Mouse (Mus musculus): Measurements from ENCODE around the gene Cabp2. TPM values are rescaled to one million over a fixed set of nuclear protein-coding genes. Genes with fewer than 3 reads are reported as not detected.
"Not testable (repeated sequence)": the region's sequence is repeated elsewhere in the genome, so short reads cannot be mapped to it uniquely, and the experiment has no call there.

Cabp2 gene
- not detected for polyA plus RNA-seq (2021)

DNA sequence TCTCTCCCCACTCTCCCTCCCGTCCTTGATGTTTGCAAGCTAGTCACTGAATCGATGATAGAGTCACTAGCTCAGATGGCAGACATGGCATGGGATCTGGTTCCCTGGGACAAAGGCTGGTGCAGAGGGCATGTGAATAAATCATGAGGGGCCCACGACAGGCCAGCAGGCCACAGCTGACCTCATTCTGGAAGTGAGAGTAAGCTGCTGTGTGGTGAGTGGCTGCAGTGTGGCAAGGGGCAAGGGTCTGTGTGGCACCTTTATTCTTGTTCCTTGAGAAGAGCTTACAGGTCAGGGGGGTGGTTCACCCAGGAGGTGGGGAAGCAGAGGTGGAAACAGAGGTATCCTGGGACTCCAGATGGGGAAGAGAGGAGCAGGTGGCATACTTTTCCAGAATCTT is at the start of gene Cabp2:
Gene Cabp2 (plus strand): TSS at position 185 of the 400 bp plus-strand sequence.
- POLR2A ChIA-PET = no interaction called here

GRCm38 (mm10) chr19:4032668-4033067 is 48.7 kb upstream of the Cabp2 start:
- CTCF ChIA-PET = interaction anchor here (1.0 to 2.6 kb wide), 4 partner anchors 13 to 20 kb away, joined by 3 to 8 read pairs (median 3); partner anchors contain the start of gene Gstp2
- TF ChIP-seq CTCF (IDR thresholded peaks at IDR 0.05) = no peak
- H3K27me3 ChIP-seq = no peaks in the 10 kb centered on the region
- ATAC-seq (no peak), DNase-seq (ENCODE audit: low read depth, low spot score) (no peak)
- POLR2A ChIA-PET = no interaction called here
- in situ Hi-C loops (cut with MboI; ENCODE audit: low pct_unique_long_range_greater_than_20kb) = no loop called here

More for the DNA sequence above, at the start of gene Cabp2:
- in situ Hi-C loops (cut with MboI; ENCODE audit: low pct_unique_long_range_greater_than_20kb) = no loop called here
- no peak for TF ChIP-seq CTCF (IDR thresholded peaks at IDR 0.05)
- DNase-seq (ENCODE audit: low read depth, low spot score) = no peak
- CTCF ChIA-PET = interaction anchor here (1.1 to 6.1 kb wide), 2 partner anchors 29 to 31 kb away, joined by 4 to 31 read pairs; no protein-coding TSS in a partner anchor
- no peak for ATAC-seq
- H3K27me3 ChIP-seq = peaks cover 22% of the 10 kb centered on the region

DNA sequence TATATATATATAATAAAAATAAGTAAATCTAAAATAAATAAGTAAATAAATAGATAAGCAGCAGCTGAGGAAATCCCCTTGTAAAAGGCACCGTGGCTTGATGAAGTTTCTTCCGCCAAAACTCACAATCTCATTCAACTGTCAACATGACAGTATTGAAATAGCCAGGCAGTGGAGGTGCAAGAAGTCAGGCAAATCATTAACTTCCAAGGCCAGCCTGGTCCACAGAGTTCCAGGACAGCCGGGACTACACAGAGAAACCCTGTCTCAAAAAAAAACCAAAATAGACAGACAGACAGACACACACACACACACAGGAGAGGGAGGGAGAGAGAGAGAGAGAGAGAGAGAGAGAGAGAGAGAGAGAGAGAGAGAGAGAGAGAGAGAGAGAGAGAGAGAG is 48.1 kb upstream of the Cabp2 start:
- TF ChIP-seq CTCF (IDR thresholded peaks at IDR 0.05) = no peak
- CTCF ChIA-PET = interaction anchor here (1.0 to 2.6 kb wide), 5 partner anchors 11 to 20 kb away, joined by 3 to 8 read pairs (median 3); partner anchors contain the start of gene Gstp2
- DNase-seq (ENCODE audit: low read depth, low spot score) (no peak), ATAC-seq (no peak)
- POLR2A ChIA-PET = no interaction called here
- no peaks in the 10 kb centered on the region for H3K27me3 ChIP-seq
- in situ Hi-C loops (cut with MboI; ENCODE audit: low pct_unique_long_range_greater_than_20kb) = no loop called here

DNA sequence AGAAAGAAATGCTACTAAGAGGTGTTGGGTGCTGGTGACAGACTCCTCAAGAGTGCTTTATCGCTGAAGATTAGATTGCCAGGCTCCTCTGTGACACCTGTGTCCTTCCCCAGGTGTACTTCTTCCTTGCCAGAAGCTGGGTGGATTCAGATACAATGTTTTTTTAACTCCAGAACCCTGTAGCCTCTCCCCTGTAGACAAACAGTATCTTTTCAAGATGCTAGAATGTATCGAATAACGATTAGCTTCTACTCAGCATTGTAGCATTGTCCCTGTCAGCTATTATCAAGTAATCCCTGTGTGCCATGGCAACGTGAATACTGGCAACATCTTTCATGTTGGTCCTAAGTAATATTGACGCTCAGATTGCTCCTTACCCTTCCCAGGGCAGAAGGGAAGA is 47.6 kb upstream of the Cabp2 start:
- POLR2A ChIA-PET = interaction anchor here (0.6 kb wide), 2 partner anchors 13 to 157 kb away, joined by 3 to 4 read pairs; no protein-coding TSS in a partner anchor
- no peaks in the 10 kb centered on the region for H3K27me3 ChIP-seq
- CTCF ChIA-PET = interaction anchor here (1.0 to 2.6 kb wide), 5 partner anchors 10 to 20 kb away, joined by 3 to 8 read pairs (median 3); partner anchors contain the start of gene Gstp2
- no peak for TF ChIP-seq CTCF (IDR thresholded peaks at IDR 0.05)
- ATAC-seq (no peak), DNase-seq (ENCODE audit: low read depth, low spot score) (no peak)
- in situ Hi-C loops (cut with MboI; ENCODE audit: low pct_unique_long_range_greater_than_20kb) = no loop called here

GRCm38 (mm10) chr19:4036327-4037045 is 44.9 kb upstream of the Cabp2 start:
- ChIA-PET POLR2A (interaction anchor here (0.5 to 1.1 kb wide), 5 partner anchors 9 to 279 kb away, joined by 3 read pairs; no protein-coding TSS in a partner anchor), CTCF (interaction anchor here (0.9 to 1.6 kb wide), 5 partner anchors 9 to 172 kb away, joined by 3 to 7 read pairs (median 4); partner anchors contain the start of gene Gstp2)
- TF ChIP-seq CTCF (IDR thresholded peaks at IDR 0.05) = no peak
- no peaks in the 10 kb centered on the region for H3K27me3 ChIP-seq
- ATAC-seq (no peak), DNase-seq (ENCODE audit: low read depth, low spot score) (no peak)
- in situ Hi-C loops (cut with MboI; ENCODE audit: low pct_unique_long_range_greater_than_20kb) = no loop called here

DNA sequence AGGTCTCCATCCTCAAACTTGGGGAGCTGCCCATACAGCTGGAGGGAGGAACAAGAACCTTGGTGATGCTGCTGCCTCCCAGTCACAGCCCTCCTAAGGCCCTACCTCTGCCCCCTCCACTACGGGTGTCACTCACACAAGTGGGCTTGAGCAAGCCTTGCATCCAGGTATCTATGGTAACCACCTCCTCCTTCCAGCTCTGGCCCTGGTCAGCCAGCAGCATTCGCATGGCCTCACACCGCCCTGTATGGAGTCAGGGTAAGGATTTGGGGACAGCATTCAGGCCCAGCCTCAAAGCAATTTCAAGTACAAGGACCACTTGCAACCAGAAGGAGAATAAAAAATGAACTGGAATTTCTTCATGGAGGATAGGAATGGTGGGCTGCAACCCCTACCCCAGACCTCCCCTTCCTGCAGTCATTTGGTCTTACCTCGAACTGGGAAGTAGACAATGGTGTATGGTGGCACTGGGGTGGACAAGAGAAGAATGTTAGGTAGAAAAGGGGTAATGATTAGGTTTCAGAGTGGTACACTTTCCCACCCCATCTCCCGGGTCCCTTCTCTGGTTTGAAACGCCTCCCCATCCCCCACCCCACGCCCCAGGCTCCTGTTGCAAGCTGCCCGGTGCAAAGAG is 44.1 kb upstream of the Cabp2 start:
- ATAC-seq; DNase-seq (ENCODE audit: low read depth, low spot score); H3K27me3 ChIP-seq; in situ Hi-C loops (cut with MboI; ENCODE audit: low pct_unique_long_range_greater_than_20kb): not testable (repeated sequence)
- ChIA-PET CTCF (interaction anchor here (0.7 to 1.5 kb wide), 3 partner anchors 15 to 24 kb away, joined by 3 to 9 read pairs (median 4); partner anchors contain the start of gene Ndufv1), POLR2A (interaction anchor here (0.6 to 1.2 kb wide), 2 partner anchors 9 to 187 kb away, joined by 3 to 6 read pairs; partner anchors contain the start of gene Gstp2)

GRCm38 (mm10) chr19:4037788-4038232 is 43.6 kb upstream of the Cabp2 start, which contains the start of gene Gstp1:
Gstp1 (minus strand) TSS chr19:4037985.
- in situ Hi-C loops (cut with MboI; ENCODE audit: low pct_unique_long_range_greater_than_20kb) = no loop called here

DNA sequence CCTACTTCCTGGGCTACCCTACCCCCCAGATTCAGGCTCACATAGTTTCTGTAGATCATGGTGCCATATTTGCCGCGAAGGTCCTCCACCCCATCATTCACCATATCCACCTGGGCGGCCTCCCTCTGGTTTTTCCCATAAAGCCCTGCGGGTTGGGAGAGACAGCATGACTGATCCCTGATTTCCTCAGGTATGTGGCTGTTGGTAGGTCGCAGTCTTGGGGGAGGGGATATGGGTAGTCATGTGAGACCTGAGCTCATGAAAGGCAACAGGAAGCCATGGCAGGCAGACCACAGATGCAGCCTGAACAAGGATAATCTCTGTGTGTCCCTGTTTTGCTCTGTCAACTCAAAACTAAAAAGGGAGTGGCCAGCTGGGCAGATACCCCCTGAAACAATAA is 40.4 kb upstream of the Cabp2 start:
- POLR2A ChIA-PET; ATAC-seq; H3K27me3 ChIP-seq; in situ Hi-C loops (cut with MboI; ENCODE audit: low pct_unique_long_range_greater_than_20kb); DNase-seq (ENCODE audit: low read depth, low spot score); CTCF ChIA-PET: not testable (repeated sequence)

More at GRCm38 (mm10) chr19:4037788-4038232, 43.6 kb upstream of the Cabp2 start, which contains the start of gene Gstp1:
- TF ChIP-seq CTCF (IDR thresholded peaks at IDR 0.05) = no peak
- no peaks in the 10 kb centered on the region for H3K27me3 ChIP-seq
- ChIA-PET POLR2A (interaction anchor here (0.6 to 1.2 kb wide), 3 partner anchors 8 to 187 kb away, joined by 3 to 6 read pairs (median 3); partner anchors contain the start of gene Gstp2), CTCF (interaction anchor here (0.7 to 1.5 kb wide), 4 partner anchors 10 to 25 kb away, joined by 3 to 9 read pairs (median 4); partner anchors contain the start of gene Ndufv1)
- ATAC-seq = peak; percentile 72
- no peak for DNase-seq (ENCODE audit: low read depth, low spot score)

GRCm38 (mm10) chr19:4041500-4041899 is 39.9 kb upstream of the Cabp2 start:
- CTCF ChIA-PET = interaction anchor here (0.8 kb wide), 1 partner anchor 11 kb away, joined by 3 read pairs; no protein-coding TSS in a partner anchor
- DNase-seq (ENCODE audit: low read depth, low spot score); in situ Hi-C loops (cut with MboI; ENCODE audit: low pct_unique_long_range_greater_than_20kb); POLR2A ChIA-PET; ATAC-seq; H3K27me3 ChIP-seq: not testable (repeated sequence)

GRCm38 (mm10) chr19:4042124-4042523 is 39.3 kb upstream of the Cabp2 start:
- DNase-seq (ENCODE audit: low read depth, low spot score) (no peak), ATAC-seq (no peak)
- ChIA-PET POLR2A (no interaction called here), CTCF (interaction anchor here (0.8 to 1.5 kb wide), 3 partner anchors 10 to 45 kb away, joined by 3 to 7 read pairs (median 3); no protein-coding TSS in a partner anchor)
- H3K27me3 ChIP-seq = no peaks in the 10 kb centered on the region
- in situ Hi-C loops (cut with MboI; ENCODE audit: low pct_unique_long_range_greater_than_20kb) = no loop called here
- no peak for TF ChIP-seq CTCF (IDR thresholded peaks at IDR 0.05)

DNA sequence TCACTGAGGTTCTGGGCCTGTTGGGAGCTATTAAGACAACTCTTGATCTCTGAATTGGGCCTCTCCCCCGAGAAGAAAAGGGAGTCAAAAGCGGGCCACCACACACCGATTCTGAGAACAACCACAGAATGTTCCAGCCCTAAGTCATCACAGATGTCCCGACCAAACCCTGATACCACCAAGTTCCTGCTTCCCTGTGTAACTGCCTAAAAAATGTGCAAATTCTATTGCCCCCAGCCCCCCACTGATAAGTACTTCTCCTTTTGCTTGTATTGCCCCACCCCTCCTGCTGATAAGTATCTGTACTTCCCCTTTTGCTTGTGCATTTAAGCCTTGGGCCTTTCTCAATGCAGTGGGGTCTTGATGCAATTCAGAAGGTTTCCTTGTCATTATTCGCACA is 37.3 kb upstream of the Cabp2 start:
- POLR2A ChIA-PET = interaction anchor here (0.6 to 0.7 kb wide), 2 partner anchors 16 to 17 kb away, joined by 3 to 7 read pairs; no protein-coding TSS in a partner anchor
- CTCF ChIA-PET = interaction anchor here (1.0 kb wide), 1 partner anchor 10 kb away, joined by 3 read pairs; no protein-coding TSS in a partner anchor
- ATAC-seq; in situ Hi-C loops (cut with MboI; ENCODE audit: low pct_unique_long_range_greater_than_20kb); H3K27me3 ChIP-seq; DNase-seq (ENCODE audit: low read depth, low spot score): not testable (repeated sequence)
